Mouse (Mus musculus): ENCODE data around the gene Cyp4b1.
"Not testable (repeated sequence)": the region's sequence is repeated elsewhere in the genome, so short reads cannot be mapped to it uniquely, and the experiment has no call there.

Gene Cyp4b1

GRCm38 (mm10) chr4:115647580-115647979 is at the start of gene Cyp4b1:
Cyp4b1 (minus strand) TSS chr4:115647723.
- DNase-seq (ENCODE audit: low spot score in 2 of 2), result no peak

- no peak for DNase-seq (ENCODE audit: low spot score in 2 of 2)
These were observed 38.8 kb upstream of the Cyp4b1 start for GRCm38 (mm10) chr4:115686299-115686698.

- no peak for DNase-seq (ENCODE audit: low spot score in 2 of 2)
These were observed 11.7 kb upstream of the Cyp4b1 start for GRCm38 (mm10) chr4:115659190-115659589.

- DNase-seq (ENCODE audit: low spot score in 2 of 2), result no peak
These were observed 10.3 kb upstream of the Cyp4b1 start for GRCm38 (mm10) chr4:115657867-115658249.

- peak in 1 of 2 experiments; percentile 33 for DNase-seq (ENCODE audit: low spot score in 2 of 2)
These were observed 9.8 kb upstream of the Cyp4b1 start for GRCm38 (mm10) chr4:115657104-115657866.

- not testable (repeated sequence) for DNase-seq (ENCODE audit: low spot score in 2 of 2)
These were observed 9.0 kb upstream of the Cyp4b1 start for GRCm38 (mm10) chr4:115656535-115656922.

- not testable (repeated sequence) for DNase-seq (ENCODE audit: low spot score in 2 of 2)
These were observed 8.5 kb upstream of the Cyp4b1 start for GRCm38 (mm10) chr4:115655841-115656534.

- DNase-seq (ENCODE audit: low spot score in 2 of 2), result peak in 1 of 2 experiments; percentile 20
These were observed 3.3 kb upstream of the Cyp4b1 start for GRCm38 (mm10) chr4:115650866-115651265.

GRCm38 (mm10) chr4:115649344-115649743 is 1.8 kb upstream of the Cyp4b1 start:
- no peak for DNase-seq (ENCODE audit: low spot score in 2 of 2)

GRCm38 (mm10) chr4:115648752-115649151 is 1.2 kb upstream of the Cyp4b1 start:
- no peak for DNase-seq (ENCODE audit: low spot score in 2 of 2)

GRCm38 (mm10) chr4:115645371-115645770 is 2.2 kb downstream of the Cyp4b1 start:
- DNase-seq (ENCODE audit: low spot score in 2 of 2), result no peak

- DNase-seq (ENCODE audit: low spot score in 2 of 2), result no peak
These were observed 4.4 kb downstream of the Cyp4b1 start for GRCm38 (mm10) chr4:115642967-115643754.

- not testable (repeated sequence) for DNase-seq (ENCODE audit: low spot score in 2 of 2)
These were observed 22.0 kb downstream of the Cyp4b1 start for GRCm38 (mm10) chr4:115625560-115625959.

- no peak for DNase-seq (ENCODE audit: low spot score in 2 of 2)
These were observed 33.5 kb downstream of the Cyp4b1 start for GRCm38 (mm10) chr4:115614005-115614404.

- not testable (repeated sequence) for DNase-seq (ENCODE audit: low spot score in 2 of 2)
These were observed 46.9 kb downstream of the Cyp4b1 start, which contains the start of gene Cyp4a32 for GRCm38 (mm10) chr4:115600611-115601010. Cyp4a32 (plus strand) TSS chr4:115600969.

- no peak for DNase-seq (ENCODE audit: low spot score in 2 of 2)
These were observed 50.6 kb downstream of the Cyp4b1 start for GRCm38 (mm10) chr4:115596824-115597336.

GRCm38 (mm10) chr4:115596357-115596756 is 51.2 kb downstream of the Cyp4b1 start:
- no peak for DNase-seq (ENCODE audit: low spot score in 2 of 2)

GRCm38 (mm10) chr4:115583036-115583435 is 64.5 kb downstream of the Cyp4b1 start:
- DNase-seq (ENCODE audit: low spot score in 2 of 2), result no peak

GRCm38 (mm10) chr4:115575776-115576175 is 71.7 kb downstream of the Cyp4b1 start:
- no peak for DNase-seq (ENCODE audit: low spot score in 2 of 2)

GRCm38 (mm10) chr4:115575255-115575654 is 72.3 kb downstream of the Cyp4b1 start:
- no peak for DNase-seq (ENCODE audit: low spot score in 2 of 2)

Data from frontal cortex, postnatal 10 days (tissue).